Mouse (Mus musculus) cerebellum, adult (tissue): Measurements from ENCODE around the gene Son.

Experiments
- ATAC-seq: cut with Nextera tagmentation; 2 replicates; pipeline ENCODE4 v1.9.2; 2017; ENCODE audit warnings: mild to moderate bottlenecking, moderate library complexity, mixed read lengths; ENCODE audit not compliant: insufficient number of reproducible peaks, low FRiP score, low TSS enrichment

Son gene

DNA sequence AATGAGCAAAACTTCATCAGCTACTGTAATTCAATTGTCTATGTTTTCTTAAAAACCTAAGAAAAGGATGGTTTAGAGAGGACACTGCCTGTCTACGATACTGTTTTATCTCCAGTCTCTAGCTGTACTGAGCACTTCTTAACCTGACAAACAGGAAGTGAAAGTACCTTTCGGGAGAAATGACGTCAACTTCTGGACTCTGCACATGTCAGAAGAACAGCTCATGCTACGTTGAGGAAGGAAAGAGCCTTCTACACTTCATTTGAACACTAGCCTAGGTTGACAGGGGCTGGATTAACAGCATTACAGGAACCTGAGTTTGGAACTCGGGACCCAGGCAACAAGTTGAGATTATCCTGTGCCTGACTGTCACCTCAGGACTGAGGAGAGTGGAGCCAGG, 38.2 kb downstream of the Son start:
- no peak for ATAC-seq

DNA sequence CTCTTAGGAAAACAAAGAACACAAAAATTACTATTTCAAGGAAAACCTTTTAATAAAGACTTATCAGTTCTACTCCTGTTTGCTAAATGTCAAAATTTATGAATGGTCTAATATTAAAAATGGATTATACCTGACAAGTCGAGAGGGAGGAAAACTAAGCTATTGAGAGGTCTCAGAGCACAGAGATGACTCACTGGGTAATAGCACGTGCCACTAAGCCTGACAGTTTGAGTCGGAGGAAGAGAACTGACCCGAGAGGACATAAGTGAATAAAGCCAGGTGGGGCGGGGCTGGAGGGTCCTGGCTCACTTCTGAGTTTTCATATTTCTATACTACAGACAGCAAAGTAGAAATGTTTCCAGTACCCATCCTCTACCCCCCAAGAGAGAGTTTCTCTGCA, 39.1 kb downstream of the Son start:
- ATAC-seq = no peak

DNA sequence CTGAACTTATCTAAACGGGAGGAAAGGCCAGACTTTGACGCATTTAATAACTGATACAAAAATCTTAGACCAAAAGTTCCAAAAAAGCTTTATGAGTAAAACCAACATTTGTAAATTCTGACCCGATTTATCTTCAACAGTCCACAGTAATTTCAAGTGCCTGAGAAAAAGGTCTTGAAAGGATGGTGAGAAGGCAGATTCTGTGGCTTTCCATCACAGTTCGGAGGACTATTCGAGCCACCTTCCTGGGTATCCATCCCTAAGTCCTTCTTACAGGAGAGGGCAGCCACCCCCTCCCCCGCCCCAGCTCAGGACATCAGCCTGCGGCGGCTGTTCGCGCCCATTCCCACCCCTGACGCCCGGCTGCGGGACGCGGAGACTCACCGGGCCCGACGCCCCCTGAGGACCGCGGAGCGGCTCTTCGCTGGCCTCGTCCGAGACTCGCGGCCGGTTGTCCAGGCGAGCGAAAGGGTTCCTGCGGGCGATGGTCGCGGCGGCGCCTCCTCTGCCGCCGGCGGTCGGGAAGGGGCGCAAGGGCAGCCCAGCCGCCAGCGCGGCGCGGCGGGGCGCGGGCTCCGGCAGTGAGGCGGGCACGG, 40.8 kb downstream of the Son start:
- ATAC-seq = no peak; the same call in 1 of the 2 replicates

DNA sequence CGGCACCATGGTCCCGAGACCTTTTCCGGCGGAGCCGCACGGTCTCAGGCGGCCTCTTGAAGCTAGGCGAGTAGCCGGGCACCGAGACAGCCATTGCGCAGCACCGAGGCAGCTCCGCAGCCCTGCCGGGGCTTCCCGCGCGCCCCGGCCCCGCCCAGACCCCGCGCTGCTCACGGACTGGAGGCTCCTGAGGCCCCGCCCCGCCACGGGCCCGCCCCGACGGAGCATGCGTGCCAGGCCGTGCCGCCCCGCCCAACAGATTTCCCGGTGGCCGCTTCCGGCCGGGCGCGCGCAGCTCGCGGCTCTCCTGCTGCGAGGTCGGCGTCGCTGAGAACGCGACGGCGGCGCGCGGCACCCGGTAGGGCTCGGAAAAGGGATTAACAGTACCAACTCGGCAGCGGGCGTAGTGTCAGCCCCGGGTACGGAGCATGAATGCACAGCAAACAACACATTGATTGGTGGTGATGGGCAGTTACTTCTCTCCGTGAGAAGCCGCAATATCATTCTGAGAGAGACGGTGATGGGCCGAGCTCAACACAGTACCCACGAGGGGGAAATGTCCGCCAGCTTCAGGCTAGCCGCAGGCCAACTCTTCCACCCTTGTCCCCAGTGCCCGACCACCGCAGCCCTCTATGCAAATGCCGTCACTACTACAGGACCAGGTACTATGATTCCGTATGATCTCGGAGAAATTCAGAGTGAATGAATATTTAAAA, 41.5 kb downstream of the Son start, which contains the start of gene Donson:
Gene Donson (minus strand): TSS at position 152 of the 716 bp plus-strand sequence.
- ATAC-seq = peak; percentile 95

DNA sequence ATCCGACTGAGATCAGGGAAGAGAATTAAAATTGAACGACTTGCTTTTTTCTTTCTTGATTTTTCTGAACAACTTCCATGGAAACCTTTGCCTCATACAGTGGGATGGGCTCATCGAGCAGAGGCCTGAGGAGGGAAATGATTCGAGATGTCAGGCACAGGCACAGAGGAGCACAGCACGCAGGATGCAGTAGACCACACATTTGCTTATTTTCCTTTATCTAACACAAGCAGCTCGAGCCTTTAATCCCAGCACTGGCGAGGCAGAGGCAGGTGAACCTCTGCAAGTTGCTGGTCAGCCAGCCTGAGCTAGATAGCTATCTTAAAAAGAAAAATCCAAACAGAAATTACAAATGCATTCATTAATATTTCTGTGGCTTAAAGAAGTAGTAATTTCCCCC, 42.5 kb downstream of the Son start:
- no peak for ATAC-seq

DNA sequence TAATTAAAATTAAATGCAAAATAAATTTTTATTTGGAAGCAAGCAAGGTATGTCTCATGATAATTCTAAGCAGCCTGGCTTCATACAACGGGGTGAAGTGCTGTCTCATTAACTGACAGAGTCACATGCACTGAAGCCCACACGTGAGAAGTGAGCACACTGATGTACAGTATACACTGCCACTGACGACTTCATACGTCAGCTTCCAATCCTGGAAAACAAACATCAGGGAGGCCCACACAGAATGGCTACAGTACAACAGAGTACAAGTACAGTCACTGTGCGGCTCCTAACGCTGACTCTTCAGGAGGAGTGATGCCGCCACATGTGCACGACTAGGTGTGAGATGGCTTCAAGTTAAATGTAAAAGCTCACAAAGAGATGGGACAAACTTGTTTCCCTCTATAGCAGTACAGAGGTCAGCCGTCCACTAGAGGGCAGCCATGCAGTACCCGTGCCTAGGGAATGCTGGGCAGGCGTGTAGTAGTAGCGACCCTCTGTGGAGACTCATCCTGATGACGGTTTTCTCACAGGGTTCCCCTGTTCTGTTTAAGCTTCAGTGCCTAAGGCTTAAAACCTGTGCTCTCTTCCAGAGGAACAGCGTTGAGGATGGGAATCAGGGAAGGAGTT, 47.3 kb downstream of the Son start:
- ATAC-seq = peak; percentile 86

DNA sequence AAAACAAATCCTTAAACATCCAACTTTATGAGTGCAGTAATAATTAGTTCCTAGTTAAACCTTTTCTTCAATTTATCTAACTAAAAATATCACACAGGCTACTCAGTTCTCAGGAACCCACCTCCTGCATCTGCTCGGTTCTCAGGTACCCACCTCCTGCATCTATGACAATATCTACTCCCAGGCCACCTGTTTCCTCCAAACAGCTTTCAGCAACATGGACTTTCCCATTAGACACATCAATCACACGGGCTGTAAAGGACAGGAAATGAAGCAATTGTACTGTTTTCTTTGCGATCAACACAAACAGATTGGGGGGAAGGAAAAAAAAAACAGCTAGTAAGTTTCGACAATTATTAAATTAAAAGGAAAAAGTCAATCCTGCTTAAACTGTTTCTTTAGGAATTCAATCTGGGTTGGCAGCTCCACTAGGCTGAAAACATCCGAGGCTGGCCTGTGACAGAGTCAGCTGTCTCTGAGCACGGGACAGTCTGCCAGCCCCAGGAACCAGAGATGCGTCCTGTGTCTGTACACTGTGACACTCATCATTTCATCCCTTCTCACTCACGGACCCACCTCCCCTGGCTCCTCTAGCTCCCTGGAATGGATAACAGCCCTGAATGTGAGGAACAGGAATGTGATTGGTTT, 47.9 kb downstream of the Son start:
- no peak for ATAC-seq

DNA sequence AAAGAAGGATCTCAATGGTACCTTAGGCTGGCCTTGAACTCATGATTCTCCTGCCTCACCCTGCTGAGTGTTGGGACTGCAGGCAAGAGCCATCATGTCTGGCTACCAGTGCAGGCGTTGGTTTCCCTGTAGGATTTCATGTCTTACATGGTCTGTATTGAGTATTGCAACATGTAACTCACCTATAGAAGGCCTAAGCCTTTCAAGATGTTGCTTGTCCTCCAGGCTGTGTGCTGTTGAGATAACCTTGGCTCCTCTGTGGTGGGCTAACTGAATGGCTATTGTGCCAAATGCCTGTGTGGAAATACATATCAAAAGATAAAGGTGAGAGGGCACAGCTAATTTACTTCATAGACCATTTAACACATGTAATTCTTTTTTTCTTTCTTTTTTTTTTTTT, 51.7 kb downstream of the Son start:
- no peak for ATAC-seq

DNA sequence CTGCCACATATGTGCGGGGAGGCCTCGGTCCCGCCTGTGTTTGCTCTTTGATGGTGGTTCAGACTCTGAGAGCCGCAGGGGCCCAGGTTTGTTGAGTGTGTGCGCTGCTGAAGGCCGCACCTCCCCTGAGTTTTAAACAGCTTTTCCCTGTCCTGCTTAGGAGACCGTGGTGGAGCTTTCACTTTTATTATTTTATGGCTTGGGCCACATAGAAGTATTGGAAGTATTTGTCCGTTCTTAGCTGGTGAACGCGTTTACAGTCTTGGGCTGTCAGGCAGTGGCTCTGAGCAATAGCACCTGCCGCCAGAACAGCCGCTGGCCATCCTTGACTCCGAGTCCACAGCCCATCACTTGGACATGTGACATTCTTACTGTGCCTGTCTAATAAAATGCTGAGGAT, 54.6 kb downstream of the Son start:
- no peak for ATAC-seq

DNA sequence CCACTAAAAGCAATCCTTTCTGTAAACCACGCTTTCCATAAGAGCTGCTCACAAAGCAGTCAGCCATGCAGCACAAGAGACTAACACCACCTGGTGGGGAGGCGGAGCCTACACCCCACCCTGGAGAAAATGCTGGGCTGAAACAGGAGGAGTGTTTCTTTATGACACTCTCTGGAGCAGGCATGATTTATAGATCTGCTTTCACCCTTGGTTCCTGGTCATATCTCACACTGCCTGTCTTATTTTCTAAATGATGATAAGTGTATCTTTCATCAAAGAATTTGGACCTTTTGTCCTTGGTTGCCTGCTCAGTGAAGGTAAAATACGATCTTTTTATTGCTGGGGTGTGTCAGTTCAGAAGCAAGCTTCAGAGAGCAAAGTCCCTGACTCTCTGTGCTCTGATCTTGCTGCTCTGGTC, 55.5 kb downstream of the Son start:
- no peak for ATAC-seq

DNA sequence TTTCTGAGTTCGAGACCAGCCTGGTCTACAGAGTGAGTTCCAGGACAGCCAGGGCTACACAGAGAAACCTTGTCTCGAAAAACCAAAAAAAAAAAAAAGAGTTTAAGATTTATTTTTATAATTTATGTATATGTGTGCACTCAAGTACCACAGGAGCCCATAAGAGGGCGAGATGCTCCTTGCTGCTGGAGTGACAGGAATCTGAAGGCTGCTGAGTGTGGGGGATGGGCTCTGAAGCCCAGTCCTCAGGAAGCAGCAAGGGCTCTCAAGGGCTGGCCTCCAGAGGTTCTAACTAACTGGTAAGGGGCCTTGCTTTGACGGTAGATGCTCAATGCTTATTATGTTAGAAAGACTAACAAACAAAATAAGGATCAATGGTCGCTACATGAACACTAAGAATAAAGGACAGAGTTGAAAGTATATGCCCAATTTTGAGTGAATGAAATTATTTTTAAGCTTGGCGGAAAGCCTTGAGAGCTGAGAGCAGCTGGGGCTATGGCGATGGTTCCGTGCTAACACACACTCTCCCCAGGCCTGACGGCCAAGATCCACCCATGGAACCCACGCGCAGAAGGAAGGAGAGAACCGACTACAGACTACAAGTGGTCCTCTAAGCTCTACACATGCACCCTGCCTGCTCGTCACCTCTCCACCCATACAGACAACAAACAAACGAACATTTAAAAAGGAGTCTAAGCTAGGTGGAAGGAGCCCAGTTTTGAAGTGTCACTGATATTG, 57.5 kb downstream of the Son start:
- no peak for ATAC-seq

DNA sequence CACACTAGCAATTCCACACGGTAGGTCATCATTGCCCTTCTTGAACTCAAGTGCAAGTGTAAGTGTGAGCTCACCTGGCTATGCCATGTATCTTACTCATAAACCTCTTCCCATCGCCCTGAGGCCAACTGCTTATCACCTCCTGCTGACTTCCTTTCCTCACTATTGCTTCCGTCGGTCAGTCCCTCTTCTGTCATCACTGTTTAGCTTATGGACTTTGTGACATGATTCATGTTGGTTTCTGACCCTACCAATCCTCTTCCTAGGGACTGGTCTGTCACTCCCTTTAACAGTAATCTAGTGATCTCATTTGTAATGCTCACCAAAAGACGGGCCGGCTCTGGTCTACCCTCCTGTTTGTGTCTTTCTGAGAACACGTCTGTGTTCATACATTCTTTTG, 62.9 kb downstream of the Son start:
- ATAC-seq = no peak

DNA sequence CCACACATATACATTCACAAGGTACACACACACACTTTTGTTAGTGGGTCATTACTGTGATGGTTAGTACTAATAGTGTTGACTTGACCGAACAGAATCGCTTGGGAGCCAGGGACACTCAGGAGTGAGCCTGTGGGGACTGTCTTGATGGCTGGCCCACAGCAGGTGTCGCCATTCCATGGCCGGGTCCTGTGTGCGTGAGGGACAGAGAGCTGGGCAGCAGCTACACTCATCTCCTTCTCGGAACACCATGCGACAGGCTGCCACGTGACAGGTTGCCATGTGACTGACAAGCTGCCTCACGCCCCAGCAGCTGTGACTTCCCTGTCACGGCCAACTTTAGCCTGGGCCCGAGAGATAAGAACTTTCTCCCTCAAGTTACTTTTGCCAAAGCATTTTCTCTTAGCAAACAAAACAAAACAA, 69.6 kb downstream of the Son start:
- ATAC-seq = no peak

DNA sequence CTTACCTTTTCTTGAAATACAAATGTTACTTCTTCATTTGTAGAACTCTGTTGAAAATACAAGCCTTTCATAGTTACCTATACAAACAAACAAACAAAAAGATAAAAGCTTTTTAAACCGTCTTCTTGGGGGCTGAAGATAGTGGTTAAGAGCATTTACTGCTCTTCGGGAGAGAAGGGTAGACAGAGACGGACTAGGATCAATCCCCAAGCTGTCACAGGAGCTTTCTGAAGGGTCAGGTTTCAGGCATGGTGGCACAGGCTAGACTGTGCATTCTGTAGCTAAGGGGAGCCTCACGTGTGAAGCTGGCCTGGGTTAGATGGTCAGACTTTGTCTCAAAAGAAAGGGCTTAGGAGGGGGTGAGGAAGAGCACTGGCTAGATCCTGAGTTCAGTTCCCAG, 70.1 kb downstream of the Son start:
- ATAC-seq = no peak

DNA sequence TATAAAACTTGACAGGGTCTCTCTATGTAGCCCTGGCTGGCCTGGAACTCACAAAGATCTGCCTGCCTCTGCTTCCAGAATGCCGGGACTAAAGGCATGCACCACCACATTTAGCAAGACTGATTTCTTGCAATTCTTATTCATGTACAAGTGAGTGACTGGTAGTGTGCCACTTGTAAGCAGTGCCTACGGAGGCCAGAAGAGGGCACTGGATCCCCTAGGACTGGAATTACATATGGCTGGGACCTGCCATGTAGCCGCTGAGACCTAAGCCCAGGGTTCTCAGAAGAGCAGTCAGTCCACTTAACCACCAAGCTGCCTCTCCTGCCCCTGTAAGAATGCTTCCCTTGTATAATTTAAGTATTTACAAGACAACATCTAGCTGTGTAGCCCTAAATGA, 76.9 kb downstream of the Son start:
- no peak for ATAC-seq

DNA sequence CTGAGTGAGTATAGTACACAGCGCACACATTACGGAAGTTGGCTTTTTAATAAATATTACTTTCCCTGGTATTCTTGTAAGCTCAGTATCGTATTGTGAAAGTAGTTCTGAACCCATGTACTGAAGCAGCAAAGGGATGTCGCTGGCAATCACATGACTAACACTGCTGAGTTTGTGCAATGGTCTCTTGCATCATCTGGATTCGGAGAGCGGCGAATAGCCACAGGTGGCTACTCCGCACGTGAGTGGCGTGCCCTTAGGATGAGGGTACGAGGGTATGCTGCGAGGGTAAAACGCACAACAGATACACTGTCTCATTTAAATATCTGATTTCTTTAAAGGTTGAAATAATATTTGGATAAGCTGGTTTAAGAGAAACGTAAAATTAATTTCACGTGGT, 80.1 kb downstream of the Son start:
- ATAC-seq = no peak

DNA sequence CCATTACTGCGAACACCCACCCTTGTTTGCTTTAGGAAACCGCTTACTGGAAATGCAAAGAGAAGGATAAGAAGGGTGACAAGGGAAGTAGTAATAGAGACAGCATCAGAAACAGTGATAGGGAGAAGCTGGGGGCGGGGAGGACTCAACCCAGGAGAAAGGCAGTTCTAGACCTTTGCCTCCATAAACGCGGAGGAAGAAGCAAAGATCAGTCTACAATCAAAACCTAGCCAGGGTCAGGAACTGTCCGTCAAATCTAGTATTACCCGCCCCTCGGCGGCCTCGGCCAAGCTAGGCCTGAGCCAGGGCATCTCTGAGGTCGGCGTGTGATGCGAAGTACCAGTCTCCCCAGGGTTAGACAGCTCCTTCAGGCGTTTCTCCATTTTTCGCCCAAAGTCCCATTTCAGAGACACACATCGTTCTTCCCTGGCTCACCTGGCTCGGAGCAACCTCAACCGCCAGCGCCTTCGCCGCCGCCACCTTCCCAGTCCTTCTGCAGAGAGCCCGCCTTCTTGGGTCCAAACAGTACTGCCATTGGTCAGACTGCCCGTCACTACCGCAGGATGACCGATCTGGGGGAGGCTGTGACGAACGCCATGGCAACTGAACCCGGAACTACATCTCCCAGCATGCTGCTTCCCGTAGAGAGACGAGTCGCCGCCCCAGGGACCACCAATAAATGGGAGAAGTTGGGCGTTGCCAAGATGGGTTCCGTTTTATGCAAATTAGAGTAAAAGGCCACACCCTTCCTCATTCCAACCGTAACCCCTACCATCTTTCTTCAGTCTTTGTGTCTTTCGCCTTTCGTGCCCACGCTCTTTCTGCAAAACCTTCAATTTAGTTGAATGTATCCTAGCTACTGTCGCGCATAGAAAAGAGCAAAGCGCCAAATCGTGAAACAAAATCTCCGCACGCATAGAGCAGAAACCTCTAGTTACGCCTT, 81.1 kb downstream of the Son start, which contains the start of gene Cryzl1:
Gene Cryzl1 (minus strand): TSS at position 853 of the 943 bp plus-strand sequence.
- peak; percentile 91 for ATAC-seq
